Mouse (Mus musculus) CH12.LX (cell line): ENCODE measurements around the gene Nup62cl.

Experiments used
- CHD1 ChIP-seq: IDR thresholded peaks from 2 replicates; pipeline ENCODE4 v1.6.1; 2012; ENCODE audit warnings: low read depth, low read length, improper control_type of control experiment, inconsistent platforms
- CHD2 ChIP-seq: IDR thresholded peaks from 2 replicates; pipeline ENCODE4 v1.6.1; 2011; ENCODE audit warnings: low read length, improper control_type of control experiment
- CTCF ChIP-seq, 2 experiments: IDR thresholded peaks in 1 of 2; conservative IDR thresholded peaks in 1 of 2; 2 replicates each; pipeline ENCODE4 v1.5.1; 2011 to 2012; ENCODE audit warnings: low read depth in 2 of 2, low read length in 2 of 2, improper control_type of control experiment in 1 of 2, inconsistent platforms in 1 of 2, mild to moderate bottlenecking in 1 of 2, moderate library complexity in 1 of 2
- E2F4 ChIP-seq: IDR thresholded peaks from 2 replicates; pipeline ENCODE4 v1.6.1; 2011; ENCODE audit warnings: low read depth, low read length, improper control_type of control experiment; ENCODE audit not compliant: insufficient replicate concordance
- EP300 ChIP-seq: IDR thresholded peaks from 2 replicates; pipeline ENCODE4 v1.6.1; 2011; ENCODE audit warnings: low read length, improper control_type of control experiment
- KAT2A ChIP-seq: IDR thresholded peaks from 2 replicates; pipeline ENCODE4 v1.6.1; 2012; ENCODE audit warnings: low read length, improper control_type of control experiment, inconsistent platforms; ENCODE audit not compliant: insufficient replicate concordance
- MAFK ChIP-seq: IDR thresholded peaks from 2 replicates; pipeline ENCODE4 v1.6.1; 2011; ENCODE audit warnings: low read length, improper control_type of control experiment; ENCODE audit not compliant: insufficient replicate concordance
- POLR2A ChIP-seq: IDR thresholded peaks from 2 replicates; pipeline ENCODE4 v1.6.1; 2011; ENCODE audit warnings: low read depth, mild to moderate bottlenecking, improper control_type of control experiment, low read length
- USF1 ChIP-seq: IDR thresholded peaks from 2 replicates; pipeline ENCODE4 v1.6.1; 2014; ENCODE audit warnings: low read depth, mild to moderate bottlenecking, inconsistent platforms, low read length, improper control_type of control experiment

- TF ChIP-seq POLR2A (no peak), CHD1 (no peak), EP300 (peak; percentile 83), MAFK (0 out of 2 replicates have a peak, but pooled peaks have one; percentile 60), CTCF (conservative IDR thresholded peaks at IDR 0.05 in 1 of 2, IDR thresholded peaks at IDR 0.05 in 1 of 2; ENCODE audit: low read depth in 2 of 2, low read length in 2 of 2) (no peak), KAT2A (no peak), E2F4 (no peak), CHD2 (no peak), USF1 (no peak)
Measured at GRCm38 (mm10) chrX:140082535-140082934, 20.0 kb upstream of the Nup62cl start.
